Comparison of ENCODE assay signal across 15 mouse cellular contexts in the genomic region with DNA sequence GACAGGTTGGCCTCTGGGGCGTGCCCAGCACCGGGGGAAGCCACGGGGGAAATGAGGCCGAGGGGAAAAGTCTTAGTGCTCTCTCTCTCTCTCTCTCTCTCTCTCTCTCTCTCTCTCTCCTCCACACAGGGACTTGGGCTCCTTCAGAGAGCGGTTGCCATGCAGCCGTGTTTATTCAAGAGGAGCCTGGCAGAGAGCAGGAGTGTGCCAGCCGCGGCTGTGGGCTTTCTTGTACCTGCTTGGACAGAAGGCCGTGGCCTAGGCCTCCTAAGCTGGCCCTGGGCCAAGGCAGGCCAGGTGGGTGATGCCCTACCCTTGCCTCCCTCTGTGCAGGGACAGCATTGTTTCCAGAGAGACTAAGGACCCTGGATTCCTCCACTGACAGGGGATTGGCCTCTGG. TPM values are rescaled to one million over a fixed set of nuclear protein-coding genes. Genes with fewer than 3 reads are reported as not detected.
DNase-seq lines count a peak whose midpoint lies in the region; ATAC-seq lines count a peak whose summit lies in the region.
"Had no signal": no experiment of that assay in that cellular context is flagged by ENCODE, and none has a peak within 500 bp of the region (broad histone marks: within the 10 kb centered on the region; RNA-seq: fewer than 3 reads in every experiment).

A gene (plus strand): TSS at position 170 of the 400 bp plus-strand sequence.

- 31% methylated on average over 9 of the region's 9 CpGs for WGBS in forebrain, embryonic 14.5 days
- 53% methylated on average over 9 of the region's 9 CpGs for WGBS in forebrain, embryonic 12.5 days
- WGBS in midbrain, embryonic 13.5 days: 48% methylated on average over 9 of the region's 9 CpGs
- WGBS in midbrain, embryonic 14.5 days: 41% methylated on average over 9 of the region's 9 CpGs
- 67% methylated on average over 9 of the region's 9 CpGs for WGBS in liver, embryonic 11.5 days

- no peak within 1 kb of the TSS for H3K9ac ChIP-seq in forebrain, embryonic 14.5 days (ENCODE audit: low read length)
- H3K9ac ChIP-seq in forebrain, embryonic 12.5 days: no peak within 1 kb of the TSS
- H3K9ac ChIP-seq in midbrain, embryonic 13.5 days (replicated peaks): no peak within 1 kb of the TSS
- no peak within 1 kb of the TSS for H3K9ac ChIP-seq in midbrain, embryonic 14.5 days (replicated peaks; ENCODE audit: low read length)
- H3K9ac ChIP-seq in liver, embryonic 11.5 days (ENCODE audit: low read depth, low read length): no peak within 1 kb of the TSS
- H3K9ac ChIP-seq: heart, embryonic 13.5 days; liver, embryonic 12.5 days; midbrain, embryonic 12.5 days had no signal

- no peaks in the 10 kb centered on the region for H3K9me3 ChIP-seq in forebrain, embryonic 14.5 days (replicated peaks; ENCODE audit: control insufficient read depth, low read length)
- H3K9me3 ChIP-seq in forebrain, embryonic 12.5 days: no peaks in the 10 kb centered on the region
- no peaks in the 10 kb centered on the region; the same call in 1 of the 2 replicates for H3K9me3 ChIP-seq in midbrain, embryonic 13.5 days
- no peaks in the 10 kb centered on the region for H3K9me3 ChIP-seq in midbrain, embryonic 14.5 days (ENCODE audit: control insufficient read depth, low read length)
- no peaks in the 10 kb centered on the region for H3K9me3 ChIP-seq in liver, embryonic 11.5 days (ENCODE audit: control insufficient read depth, low read length)
- H3K9me3 ChIP-seq: liver, embryonic 12.5 days had no signal

- 0 out of 2 replicates have a peak, but pooled peaks cover 7% of the 10 kb centered on the region for H3K4me1 ChIP-seq in forebrain, embryonic 14.5 days (ENCODE audit: control insufficient read depth, insufficient read depth, low read length)
- H3K4me1 ChIP-seq in forebrain, embryonic 12.5 days: peaks cover 7% of the 10 kb centered on the region
- H3K4me1 ChIP-seq in midbrain, embryonic 13.5 days (replicated peaks): peaks cover 3% of the 10 kb centered on the region; the same call in 1 of the 2 replicates
- H3K4me1 ChIP-seq in midbrain, embryonic 14.5 days (ENCODE audit: control insufficient read depth, insufficient read depth, low read length): no peaks in the 10 kb centered on the region
- H3K4me1 ChIP-seq in liver, embryonic 11.5 days (replicated peaks; ENCODE audit: control insufficient read depth, insufficient read depth, low read length): no peaks in the 10 kb centered on the region
- H3K4me1 ChIP-seq: liver, embryonic 12.5 days; midbrain, embryonic 12.5 days had no signal

- no peaks in the 10 kb centered on the region for H3K36me3 ChIP-seq in forebrain, embryonic 14.5 days (ENCODE audit: control insufficient read depth, insufficient read depth, low read length)
- H3K36me3 ChIP-seq in forebrain, embryonic 12.5 days (replicated peaks): no peaks in the 10 kb centered on the region
- no peaks in the 10 kb centered on the region for H3K36me3 ChIP-seq in midbrain, embryonic 13.5 days
- H3K36me3 ChIP-seq in midbrain, embryonic 14.5 days (ENCODE audit: control insufficient read depth, insufficient read depth, low read length): no peaks in the 10 kb centered on the region
- no peaks in the 10 kb centered on the region for H3K36me3 ChIP-seq in liver, embryonic 11.5 days (ENCODE audit: control insufficient read depth, insufficient read depth, low read length)
- H3K36me3 ChIP-seq: heart, embryonic 13.5 days; liver, embryonic 12.5 days; midbrain, embryonic 12.5 days had no signal

- no peaks in the 10 kb centered on the region for H3K27me3 ChIP-seq in forebrain, embryonic 14.5 days (replicated peaks; ENCODE audit: control insufficient read depth, insufficient read depth, low read length)
- no peaks in the 10 kb centered on the region for H3K27me3 ChIP-seq in forebrain, embryonic 12.5 days
- H3K27me3 ChIP-seq in midbrain, embryonic 13.5 days: no peaks in the 10 kb centered on the region
- no peaks in the 10 kb centered on the region for H3K27me3 ChIP-seq in midbrain, embryonic 14.5 days (ENCODE audit: control insufficient read depth, insufficient read depth, low read length)
- H3K27me3 ChIP-seq in liver, embryonic 11.5 days (replicated peaks; ENCODE audit: control insufficient read depth, insufficient read depth, low read length): no peaks in the 10 kb centered on the region
- H3K27me3 ChIP-seq: heart, embryonic 13.5 days; midbrain, embryonic 12.5 days had no signal

- H3K4me3 ChIP-seq in forebrain, embryonic 14.5 days (ENCODE audit: low read depth, low read length): no peak within 1 kb of the TSS
- H3K4me3 ChIP-seq in forebrain, embryonic 12.5 days (replicated peaks): no peak within 1 kb of the TSS
- no peak within 1 kb of the TSS for H3K4me3 ChIP-seq in midbrain, embryonic 13.5 days (replicated peaks)
- H3K4me3 ChIP-seq in midbrain, embryonic 14.5 days (replicated peaks; ENCODE audit: low read depth, low read length): no peak within 1 kb of the TSS
- no peak within 1 kb of the TSS for H3K4me3 ChIP-seq in liver, embryonic 11.5 days (ENCODE audit: low read depth, low read length)
- H3K4me3 ChIP-seq: heart, embryonic 13.5 days; left cerebral cortex, adult 2 months; liver, embryonic 12.5 days; midbrain, embryonic 12.5 days had no signal

- H3K4me2 ChIP-seq in forebrain, embryonic 14.5 days (ENCODE audit: low read length): no peak within 1 kb of the TSS
- no peak within 1 kb of the TSS for H3K4me2 ChIP-seq in forebrain, embryonic 12.5 days
- H3K4me2 ChIP-seq in midbrain, embryonic 13.5 days (replicated peaks): no peak within 1 kb of the TSS
- H3K4me2 ChIP-seq in midbrain, embryonic 14.5 days (ENCODE audit: low read length): no peak within 1 kb of the TSS
- no peak within 1 kb of the TSS for H3K4me2 ChIP-seq in liver, embryonic 11.5 days
- H3K4me2 ChIP-seq: heart, embryonic 13.5 days; liver, embryonic 12.5 days; midbrain, embryonic 12.5 days had no signal

- DNase-seq in forebrain, embryonic 14.5 days (ENCODE audit: low spot score): no peak
- DNase-seq in midbrain, embryonic 14.5 days: no peak
- DNase-seq in lung, postnatal 10 days: peak; percentile 36
- no peak for DNase-seq in liver, embryonic 11.5 days (ENCODE audit: low spot score)
- DNase-seq: cerebellum, adult 9-10 months had no signal

- ATAC-seq in forebrain, embryonic 14.5 days: 0 out of 2 replicates have a peak, but pooled peaks have one; percentile 21
- no peak for ATAC-seq in forebrain, embryonic 12.5 days (ENCODE audit: low FRiP score)
- peak; percentile 19; the same call in 1 of the 2 replicates for ATAC-seq in midbrain, embryonic 13.5 days
- ATAC-seq in midbrain, embryonic 14.5 days (ENCODE audit: low FRiP score, low TSS enrichment): no peak
- ATAC-seq in erythroblast, adult 5-6 weeks (replicated peaks; ENCODE audit: low FRiP score, poor library complexity, severe bottlenecking): 0 out of 2 replicates have a peak, but pooled peaks have one; percentile 45
- no peak for ATAC-seq in liver, embryonic 11.5 days (replicated peaks; ENCODE audit: low FRiP score)
- no peak for ATAC-seq in granulocyte monocyte progenitor cell, adult 5-6 weeks (replicated peaks; ENCODE audit: poor library complexity, severe bottlenecking)
- ATAC-seq: inflammation-experienced regulatory T-cells, adult 6 months; liver, embryonic 12.5 days had no signal

- H3K27ac ChIP-seq in forebrain, embryonic 14.5 days (ENCODE audit: low read depth, low read length): no peak within 1 kb of the TSS
- H3K27ac ChIP-seq in forebrain, embryonic 12.5 days: no peak within 1 kb of the TSS
- no peak within 1 kb of the TSS for H3K27ac ChIP-seq in midbrain, embryonic 13.5 days
- H3K27ac ChIP-seq in midbrain, embryonic 14.5 days (replicated peaks; ENCODE audit: low read depth, low read length): no peak within 1 kb of the TSS
- H3K27ac ChIP-seq in liver, embryonic 11.5 days (ENCODE audit: low read depth, low read length): no peak within 1 kb of the TSS
- H3K27ac ChIP-seq: heart, embryonic 13.5 days; left cerebral cortex, adult 2 months; liver, embryonic 12.5 days; midbrain, embryonic 12.5 days had no signal

RNA-seq across cellular contexts. Expression of the gene that starts here (rescaled TPM):
- 0.23 and 0.24 TPM in 2 replicates for polyA plus RNA-seq in forebrain, embryonic 14.5 days (2014; fragmentation: Nextera tagmentation; extraction: Ambion mirVana)
- polyA plus RNA-seq in forebrain, embryonic 12.5 days (2016; fragmentation: Nextera tagmentation; extraction: Ambion mirVana): 0.15 and 0.29 TPM in 2 replicates
- 0.27 and 0.49 TPM in 2 replicates for polyA plus RNA-seq in midbrain, embryonic 13.5 days (2015; fragmentation: Nextera tagmentation; extraction: Ambion mirVana)
- polyA plus RNA-seq in midbrain, embryonic 14.5 days (2014; fragmentation: Nextera tagmentation; extraction: Ambion mirVana): 0.14 and 0.35 TPM in 2 replicates
- total RNA-seq in erythroblast, adult 5-6 weeks (2015; ENCODE audit: low replicate concordance): not detected in 2 replicates
- not detected in 2 replicates for total RNA-seq in erythroblast, adult 5-6 weeks (2017; ENCODE audit: low replicate concordance)
- polyA plus RNA-seq in liver, embryonic 11.5 days (2014; fragmentation: Nextera tagmentation; extraction: Ambion mirVana): not detected in 2 replicates
- total RNA-seq in granulocyte monocyte progenitor cell, adult 5-6 weeks (2014; fragmentation: Nextera tagmentation): not detected in 2 replicates
- total RNA-seq in granulocyte monocyte progenitor cell, adult 5-6 weeks (2017): not detected in 2 replicates
- polyA plus RNA-seq: embryonic facial prominence, embryonic 11.5 days; inflammation-experienced regulatory T-cells, adult 6 months had no signal

Comparison
In these comparisons a context has a peak if more than half of its experiments do, and no peak if none do; other contexts are left out.
1. Peak in ATAC-seq in forebrain, embryonic 14.5 days; RNA of the gene not detected or under 1 TPM.
2. Peak in ATAC-seq in midbrain, embryonic 13.5 days; RNA of the gene not detected or under 1 TPM.
3. Peak in ATAC-seq in erythroblast, adult 5-6 weeks; RNA of the gene not detected or under 1 TPM.